Mouse (Mus musculus) layer of hippocampus, postnatal 25 days (tissue): Measurements from ENCODE around the gene Bivm. TPM values are rescaled to one million over a fixed set of nuclear protein-coding genes. Genes with fewer than 3 reads are reported as not detected.

Source experiments
- DNase-seq, 2 experiments: peaks; one replicate each; pipeline ENCODE4 v3.0.0; 2022; ENCODE audit warnings: mixed read lengths in 2 of 2, low spot score in 1 of 2; ENCODE audit errors: extremely low spot score in 1 of 2
- total RNA-seq, 2 experiments: library from RNA; stranded (reverse); gene quantifications; 2 replicates each; pipeline ENCODE4 v1.2.3; 2021

Bivm gene
- total RNA-seq, 2 experiments from 2014 or later, result 34.1 to 40.1 TPM

DNA sequence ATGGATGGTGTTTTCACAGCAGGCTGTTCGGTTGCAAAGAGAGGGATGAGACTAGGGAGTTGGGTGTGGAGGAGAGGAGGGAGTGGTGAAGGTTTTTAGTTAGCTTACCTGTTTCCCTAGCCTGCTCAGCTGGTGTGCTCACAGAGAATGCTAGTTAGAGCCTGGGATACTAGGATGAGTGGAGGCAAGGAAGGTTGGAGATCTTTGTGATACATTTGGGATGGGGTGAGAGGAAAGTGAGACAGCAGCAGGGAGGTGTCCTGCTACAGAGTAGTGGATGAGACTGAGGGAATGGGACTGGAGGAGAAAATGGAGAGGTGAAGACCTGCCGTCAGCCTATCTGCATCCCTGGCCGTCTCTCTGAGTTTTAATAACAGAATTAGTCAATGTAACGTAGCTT is 53.9 kb downstream of the Bivm start:
- no peak for DNase-seq

DNA sequence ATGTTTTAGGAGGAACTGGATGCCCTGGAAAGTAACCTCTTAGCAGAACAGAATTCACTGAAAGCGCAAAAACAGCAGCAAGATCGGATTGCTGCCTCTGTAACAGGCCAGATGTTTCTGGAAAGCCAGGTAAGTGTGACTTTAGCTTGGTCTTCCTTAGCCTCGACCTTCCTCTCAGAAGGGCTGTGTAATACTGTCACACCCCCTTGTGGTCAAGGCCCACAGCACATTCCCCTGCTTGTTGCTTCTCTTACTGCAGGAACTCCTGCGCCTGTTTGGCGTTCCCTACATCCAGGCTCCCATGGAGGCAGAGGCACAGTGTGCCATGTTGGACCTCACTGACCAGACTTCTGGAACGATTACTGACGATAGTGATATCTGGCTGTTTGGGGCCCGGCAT is 55.1 kb downstream of the Bivm start:
- DNase-seq, result no peak

DNA sequence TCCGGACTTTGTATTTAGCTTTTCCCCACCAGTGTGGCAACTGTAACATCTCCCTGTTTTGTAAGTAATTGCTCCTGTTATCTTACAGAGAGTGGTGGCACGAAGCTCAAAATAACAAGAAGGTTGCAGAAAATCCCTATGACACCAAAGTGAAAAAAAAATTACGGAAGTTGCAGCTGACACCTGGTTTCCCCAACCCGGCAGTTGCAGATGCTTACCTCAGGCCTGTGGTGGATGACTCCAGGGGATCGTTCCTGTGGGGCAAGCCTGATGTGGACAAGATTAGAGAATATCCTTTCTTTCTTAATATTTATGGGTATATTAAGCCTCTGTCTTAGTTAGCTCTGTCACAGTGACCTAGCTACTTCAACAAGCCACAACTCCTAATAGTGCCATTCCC is 59.3 kb downstream of the Bivm start:
- DNase-seq, result no peak

DNA sequence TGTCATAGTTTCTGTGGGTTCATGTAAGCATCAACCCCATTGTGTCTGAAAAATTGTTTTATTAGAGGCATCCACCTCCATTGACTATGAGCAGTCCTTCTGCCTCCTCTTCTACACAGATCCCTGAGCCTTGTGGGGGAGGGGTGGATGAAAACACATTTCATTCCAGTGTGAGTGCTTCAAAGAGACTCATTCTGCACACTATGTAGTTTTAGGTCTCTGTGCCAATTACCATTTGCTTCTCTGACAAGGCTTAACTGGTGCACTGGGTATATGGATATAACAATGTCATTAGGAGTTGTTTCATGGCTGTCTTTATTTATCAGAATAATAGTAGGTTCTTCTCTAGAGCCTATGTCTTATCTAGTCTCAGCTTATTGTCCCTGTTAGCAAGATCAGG is 67.6 kb downstream of the Bivm start:
- no peak for DNase-seq

Other genes with a start within 250 kb of the Bivm start
- 10 to 100 TPM; 49.7 to 52.4 TPM for gene Tpp2, start 185.3 kb upstream of the Bivm start, total RNA-seq
- gene Mettl21c, start 98.9 kb upstream of the Bivm start, total RNA-seq, result under 1 TPM in 1 of 2 experiments, not detected in 1; 0.22 TPM
- not detected for gene Gm8251, start 57.0 kb upstream of the Bivm start, total RNA-seq
- 1 to 10 TPM; 7.3 to 9.9 TPM for gene Tex30, start 16.5 kb upstream of the Bivm start, total RNA-seq
- gene Kdelc1, start 149 bp upstream of the Bivm start, total RNA-seq, result 1 to 10 TPM; 9.9 to 10.0 TPM
- 10 to 100 TPM; 19.6 to 20.7 TPM for gene Ercc5, start 28.8 kb downstream of the Bivm start, total RNA-seq
- not detected for gene Mettl21e, start 100.0 kb downstream of the Bivm start, total RNA-seq